Mouse (Mus musculus) neural tube, embryonic 11.5 days (tissue): ENCODE data around the gene Gm42791. TPM values are rescaled to one million over a fixed set of nuclear protein-coding genes. Genes with fewer than 3 reads are reported as not detected.

Experiments used
- ATAC-seq: fragments of 200-750 bp; cut with Nextera tagmentation; 2 replicates; pipeline ENCODE4 v1.8.0; 2017; ENCODE audit warnings: moderate number of reproducible peaks, mild to moderate bottlenecking, moderate TSS enrichment, moderate library complexity; ENCODE audit not compliant: insufficient read depth, low FRiP score, low TSS enrichment
- DNase-seq: peaks from one replicate; pipeline ENCODE4 v3.0.0-alpha.2; 2015; ENCODE audit warnings: low spot score
- H3K27ac ChIP-seq: fragments of 300-500 bp; sonication (generic); 2 replicates; pipeline ENCODE4 v1.5.1; 2014; ENCODE audit warnings: low read depth, mild to moderate bottlenecking, low read length
- H3K27me3 ChIP-seq: fragments of 300-500 bp; sonication (generic); 2 replicates; pipeline ENCODE4 v1.6.1; 2014; ENCODE audit warnings: mild to moderate bottlenecking, low read length, mixed read lengths; ENCODE audit not compliant: control insufficient read depth, insufficient read depth
- H3K36me3 ChIP-seq: fragments of 300-500 bp; sonication (generic); 2 replicates; pipeline ENCODE4 v1.6.1; 2014; ENCODE audit warnings: mild to moderate bottlenecking, low read length, moderate library complexity, mixed read lengths; ENCODE audit not compliant: control insufficient read depth, insufficient read depth
- H3K4me1 ChIP-seq: fragments of 300-500 bp; sonication (generic); 2 replicates; pipeline ENCODE4 v1.6.1; 2014; ENCODE audit warnings: low read length, mixed read lengths; ENCODE audit not compliant: control insufficient read depth, insufficient read depth
- H3K4me2 ChIP-seq: fragments of 300-500 bp; sonication (generic); 2 replicates; pipeline ENCODE4 v1.6.1; 2014; ENCODE audit warnings: low read depth, mild to moderate bottlenecking, moderate library complexity
- H3K4me3 ChIP-seq: fragments of 300-500 bp; sonication (generic); 2 replicates; pipeline ENCODE4 v1.5.1; 2014; ENCODE audit warnings: low read depth, low read length
- H3K9ac ChIP-seq: fragments of 300-500 bp; sonication (generic); 2 replicates; pipeline ENCODE4 v1.6.1; 2014; ENCODE audit warnings: mild to moderate bottlenecking, low read length
- H3K9me3 ChIP-seq: fragments of 300-500 bp; sonication (generic); 2 replicates; pipeline ENCODE4 v1.6.1; 2016; ENCODE audit warnings: low read length; ENCODE audit not compliant: control insufficient read depth
- WGBS: fragments of 180-500 bp; shearing (Covaris S2); extraction: QIAGEN DNeasy Blood & Tissue Kit; methylation state at CpG from one replicate; pipeline ENCODE4 v1.1.7; 2014; 5-methylcytosine and 5-hydroxymethylcytosine counted together
- polyA plus RNA-seq: library from polyadenylated mRNA; unstranded; fragments of >200 nt; fragmentation: Nextera tagmentation; extraction: Ambion mirVana; gene quantifications from 2 replicates; pipeline ENCODE4 v1.2.1, GENCODE M21; 2014

The Gm42791 gene
- 0.50 and 2.0 TPM in 2 replicates for polyA plus RNA-seq

DNA sequence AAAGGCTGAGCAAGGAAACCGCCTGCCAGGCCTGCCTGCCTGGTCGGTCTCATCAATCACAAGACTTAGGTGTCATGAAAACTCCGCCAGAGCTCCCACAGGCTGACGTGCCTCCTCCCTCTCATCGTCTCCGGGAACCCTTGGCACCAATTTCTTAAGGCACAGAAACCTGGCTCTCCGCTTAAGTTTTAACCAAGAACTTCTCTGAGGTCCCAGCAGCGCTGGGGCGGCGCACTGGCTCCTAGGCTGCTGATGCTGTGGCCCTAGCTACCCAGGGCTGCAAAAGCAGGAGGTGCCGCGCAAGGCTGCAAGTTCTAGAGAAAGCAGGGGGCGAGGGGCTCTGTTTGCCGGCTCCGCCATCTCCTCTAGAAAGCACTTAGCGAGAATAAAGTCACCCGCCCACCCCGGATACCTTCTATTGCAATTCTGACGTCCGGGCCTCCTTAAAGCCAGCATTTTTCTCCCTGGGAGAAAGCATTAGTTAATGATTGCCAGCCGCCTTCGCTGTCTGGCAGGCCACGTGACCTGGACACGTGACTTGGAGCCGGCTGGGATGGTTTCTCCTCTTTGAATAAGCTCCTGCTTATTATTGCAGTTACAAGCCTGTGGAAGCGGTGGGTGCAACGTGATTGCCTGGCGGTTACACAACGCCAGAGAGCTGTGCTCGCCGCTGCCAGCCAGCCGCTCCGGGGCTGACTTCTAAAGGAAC is at the start of gene Gm42791:
TSS of gene Gm42791 (minus strand) at position 442 of the 709 bp plus-strand sequence.
- Histone ChIP-seq H3K36me3 (no peaks in the 10 kb centered on the region), H3K9ac (peak within 1 kb of the TSS; percentile 81), H3K27me3 (no peaks in the 10 kb centered on the region), H3K27ac (peak within 1 kb of the TSS; percentile 95), H3K4me2 (peak within 1 kb of the TSS; percentile 84), H3K9me3 (no peaks in the 10 kb centered on the region), H3K4me3 (peak within 1 kb of the TSS; percentile 50), H3K4me1 (peaks cover 7% of the 10 kb centered on the region; the same call in 1 of the 2 replicates)
- DNase-seq (peak; percentile 87), ATAC-seq (peak; percentile 87)
- under 1% methylated on average over 33 of the region's 33 CpGs for WGBS

DNA sequence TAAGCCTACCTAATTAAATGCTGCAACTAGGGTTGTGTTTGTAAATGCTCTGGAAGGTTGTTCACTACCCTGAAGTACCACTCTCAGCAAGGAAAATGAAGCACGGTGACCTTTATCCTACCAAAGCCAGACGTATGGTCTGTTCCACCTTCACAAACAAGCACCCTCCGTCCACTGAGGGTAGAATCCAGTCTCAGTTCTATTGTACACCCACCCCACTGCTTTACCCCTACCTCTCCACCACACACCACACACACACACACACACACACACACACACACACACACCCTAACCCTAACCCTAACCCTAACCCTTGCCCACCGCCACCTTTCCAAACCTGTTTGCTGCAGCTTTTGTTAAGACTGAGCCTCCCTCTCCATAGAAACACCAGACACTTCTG is 49.1 kb upstream of the Gm42791 start:
- Histone ChIP-seq H3K9me3 (no peaks in the 10 kb centered on the region), H3K27ac (no peak overlapping the region), H3K4me1 (no peaks in the 10 kb centered on the region), H3K36me3 (peaks cover 2% of the 10 kb centered on the region; the same call in 1 of the 2 replicates), H3K9ac (no peak overlapping the region), H3K4me3 (no peak overlapping the region), H3K4me2 (no peak overlapping the region), H3K27me3 (no peaks in the 10 kb centered on the region)
- no peak for DNase-seq
- whole genome bisulfite sequencing = 87% methylated on average over 4 of the region's 4 CpGs
- no peak for ATAC-seq

DNA sequence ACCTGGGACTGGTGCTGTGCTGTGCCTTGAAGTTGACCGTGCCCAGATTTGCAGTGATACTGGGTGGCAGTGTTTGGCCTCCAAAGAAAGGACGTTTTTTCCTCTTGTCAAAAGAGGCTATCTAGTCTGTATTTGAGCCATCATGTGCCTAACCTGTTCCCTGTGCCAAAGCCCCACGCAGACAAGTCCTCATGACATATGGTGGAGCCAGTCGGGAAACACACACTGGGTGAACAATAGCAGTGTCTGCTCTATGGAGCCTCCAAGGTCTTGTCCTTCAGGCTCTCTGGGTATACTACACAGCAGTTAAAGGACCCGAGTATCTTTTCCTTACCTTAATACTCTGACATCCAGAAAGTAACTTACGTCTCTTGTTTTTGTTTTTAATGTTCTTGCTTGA is 48.3 kb upstream of the Gm42791 start:
- peaks cover 2% of the 10 kb centered on the region; the same call in 1 of the 2 replicates for H3K36me3 ChIP-seq
- H3K27ac ChIP-seq = no peak overlapping the region
- no peak overlapping the region for H3K4me2 ChIP-seq
- no peaks in the 10 kb centered on the region for H3K27me3 ChIP-seq
- DNase-seq = no peak
- no peak overlapping the region for H3K9ac ChIP-seq
- H3K4me3 ChIP-seq = no peak overlapping the region
- no peak for ATAC-seq
- no peaks in the 10 kb centered on the region for H3K4me1 ChIP-seq
- 83% methylated on average over 6 of the region's 6 CpGs for WGBS
- no peaks in the 10 kb centered on the region for H3K9me3 ChIP-seq

DNA sequence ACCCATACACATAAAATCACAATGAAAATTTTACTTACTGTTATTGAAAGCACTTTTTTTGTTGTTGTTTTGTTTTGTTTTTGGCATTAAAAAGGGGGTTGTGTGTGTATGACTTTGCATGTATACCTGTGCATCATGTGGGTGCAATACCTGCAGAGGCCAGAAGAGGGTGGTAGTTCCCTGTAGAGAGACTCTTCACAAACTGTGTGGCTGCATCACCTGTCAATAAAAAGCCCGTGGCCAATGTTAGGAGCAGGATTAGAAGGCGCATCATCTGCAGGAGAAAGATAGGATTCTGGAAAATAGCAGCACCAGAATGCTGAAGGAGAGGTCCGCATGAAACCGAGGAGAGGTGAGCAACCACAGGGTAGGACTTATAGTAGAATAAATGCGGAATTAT is 44.9 kb upstream of the Gm42791 start:
- peak; percentile 42 for DNase-seq

DNA sequence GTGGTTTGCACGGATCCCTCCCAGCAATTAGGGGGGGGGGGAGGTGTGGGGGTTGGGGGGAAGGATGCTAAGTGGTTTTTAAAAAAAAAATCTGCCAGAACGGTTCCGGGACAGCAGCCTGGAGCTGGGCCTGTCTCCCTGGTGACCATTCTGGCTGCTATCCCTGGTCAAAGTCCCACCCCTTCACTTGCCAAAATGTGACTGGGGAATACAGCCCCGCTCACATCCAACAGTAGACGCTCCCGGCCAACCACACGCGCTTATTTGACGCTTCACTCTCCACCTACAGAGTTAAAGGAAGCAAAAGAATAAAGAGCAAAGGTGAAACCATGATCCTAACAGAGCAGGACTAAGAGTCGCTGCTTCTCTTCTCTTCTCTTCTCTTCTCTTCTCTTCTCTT is 42.8 kb upstream of the Gm42791 start:
- Histone ChIP-seq H3K9me3 (no peaks in the 10 kb centered on the region), H3K4me3 (no peak overlapping the region), H3K4me2 (no peak overlapping the region), H3K27me3 (no peaks in the 10 kb centered on the region), H3K36me3 (no peaks in the 10 kb centered on the region), H3K4me1 (no peaks in the 10 kb centered on the region), H3K27ac (no peak overlapping the region), H3K9ac (no peak overlapping the region)
- DNase-seq (no peak), ATAC-seq (no peak)
- 39% methylated on average over 10 of the region's 10 CpGs for WGBS

More for the DNA sequence above, 44.9 kb upstream of the Gm42791 start:
- Histone ChIP-seq H3K27me3 (no peaks in the 10 kb centered on the region), H3K4me3 (no peak overlapping the region), H3K27ac (no peak overlapping the region), H3K9me3 (no peaks in the 10 kb centered on the region), H3K36me3 (no peaks in the 10 kb centered on the region), H3K4me1 (no peaks in the 10 kb centered on the region), H3K9ac (no peak overlapping the region), H3K4me2 (no peak overlapping the region)
- no peak for ATAC-seq
- WGBS = 89% methylated on average over 5 of the region's 5 CpGs

DNA sequence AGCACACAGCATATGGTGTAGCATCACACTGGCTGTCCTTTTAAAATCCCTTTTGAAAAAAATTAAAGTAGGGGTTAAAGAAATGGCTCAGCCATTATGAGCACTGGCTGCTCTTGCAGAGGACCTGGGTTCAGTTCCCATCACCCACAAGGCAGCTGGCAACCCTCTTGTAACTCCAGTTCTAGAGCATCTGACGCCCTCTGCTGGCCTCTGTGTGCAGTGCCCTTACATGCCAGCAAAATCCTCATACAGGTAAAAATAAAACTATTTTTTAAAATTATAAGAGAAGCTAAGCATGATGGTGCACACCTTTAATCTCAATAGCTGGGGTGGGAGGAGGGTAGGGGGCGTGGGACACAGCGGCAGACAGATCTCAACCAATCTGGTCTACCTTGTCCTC is 42.0 kb upstream of the Gm42791 start:
- ATAC-seq (no peak), DNase-seq (no peak)
- H3K36me3 ChIP-seq = no peaks in the 10 kb centered on the region
- no peaks in the 10 kb centered on the region for H3K27me3 ChIP-seq
- H3K4me2 ChIP-seq = no peak overlapping the region
- H3K27ac ChIP-seq = no peak overlapping the region
- 90% methylated on average over 3 of the region's 3 CpGs for WGBS
- no peak overlapping the region for H3K4me3 ChIP-seq
- H3K4me1 ChIP-seq = no peaks in the 10 kb centered on the region; the same call in 1 of the 2 replicates
- no peaks in the 10 kb centered on the region for H3K9me3 ChIP-seq
- H3K9ac ChIP-seq = no peak overlapping the region

DNA sequence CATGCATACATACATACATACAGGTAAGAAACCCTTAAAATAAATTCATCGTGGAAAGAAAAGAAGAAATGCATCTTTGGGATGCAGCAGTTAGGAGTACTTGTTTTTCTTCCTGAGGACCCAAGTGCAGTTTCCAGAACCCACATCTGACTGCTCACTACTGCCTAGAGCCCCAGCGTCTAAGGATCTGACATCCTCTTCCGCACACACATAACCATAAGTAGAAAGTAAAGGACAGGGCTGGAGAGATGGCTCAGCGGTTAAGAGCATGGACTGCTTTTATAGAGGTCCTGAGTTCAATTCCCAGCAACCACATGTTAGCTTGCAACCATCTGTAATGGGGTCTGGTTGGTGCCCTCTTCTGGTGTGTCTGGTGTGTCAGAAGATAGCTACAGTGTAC is 37.5 kb upstream of the Gm42791 start:
- no peak overlapping the region for H3K9ac ChIP-seq
- no peak overlapping the region for H3K27ac ChIP-seq
- ATAC-seq (no peak), DNase-seq (no peak)
- H3K4me1 ChIP-seq = peaks cover 11% of the 10 kb centered on the region
- no peak overlapping the region for H3K4me3 ChIP-seq
- no peak overlapping the region for H3K4me2 ChIP-seq
- no peaks in the 10 kb centered on the region for H3K9me3 ChIP-seq
- H3K36me3 ChIP-seq = no peaks in the 10 kb centered on the region
- 93% methylated on average over 4 of the region's 4 CpGs for WGBS
- H3K27me3 ChIP-seq = no peaks in the 10 kb centered on the region

DNA sequence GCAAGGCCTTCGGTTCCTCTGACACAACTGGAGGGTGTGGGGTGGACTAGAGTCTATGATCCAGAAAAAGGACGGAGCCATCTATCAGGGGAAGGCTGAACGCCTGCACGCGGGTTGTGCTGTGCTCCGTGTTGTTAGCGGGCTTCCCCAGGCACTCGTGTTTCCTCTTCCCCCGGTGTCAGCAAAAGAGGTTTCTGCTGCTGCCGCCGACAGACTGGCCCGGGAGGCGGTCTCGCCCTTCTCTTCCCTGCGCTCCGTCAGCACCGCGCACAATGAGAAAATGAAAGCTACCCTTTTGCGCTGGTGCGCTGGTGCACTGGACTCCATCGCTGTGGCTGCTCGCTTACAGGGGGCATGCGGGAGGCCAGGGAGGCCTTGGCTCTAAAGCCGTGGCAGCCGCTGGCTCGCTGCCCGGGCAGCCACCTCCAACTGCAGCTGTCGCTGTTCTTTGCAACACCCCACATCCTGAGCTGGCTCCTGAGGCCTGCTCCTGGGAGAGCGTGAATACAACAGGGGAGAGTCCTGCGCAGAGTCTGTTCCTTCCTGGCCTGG is 36.3 kb upstream of the Gm42791 start:
- Histone ChIP-seq H3K9me3 (no peaks in the 10 kb centered on the region), H3K27ac (peak overlapping the region; percentile 28; the same call in 1 of the 2 replicates), H3K4me1 (peaks cover 11% of the 10 kb centered on the region), H3K9ac (peak overlapping the region; percentile 76), H3K4me3 (peak overlapping the region; percentile 27), H3K36me3 (no peaks in the 10 kb centered on the region), H3K27me3 (no peaks in the 10 kb centered on the region), H3K4me2 (peak overlapping the region; percentile 61)
- ATAC-seq = peak; percentile 64
- peak; percentile 70 for DNase-seq
- WGBS = 5% methylated on average over 30 of the region's 30 CpGs

DNA sequence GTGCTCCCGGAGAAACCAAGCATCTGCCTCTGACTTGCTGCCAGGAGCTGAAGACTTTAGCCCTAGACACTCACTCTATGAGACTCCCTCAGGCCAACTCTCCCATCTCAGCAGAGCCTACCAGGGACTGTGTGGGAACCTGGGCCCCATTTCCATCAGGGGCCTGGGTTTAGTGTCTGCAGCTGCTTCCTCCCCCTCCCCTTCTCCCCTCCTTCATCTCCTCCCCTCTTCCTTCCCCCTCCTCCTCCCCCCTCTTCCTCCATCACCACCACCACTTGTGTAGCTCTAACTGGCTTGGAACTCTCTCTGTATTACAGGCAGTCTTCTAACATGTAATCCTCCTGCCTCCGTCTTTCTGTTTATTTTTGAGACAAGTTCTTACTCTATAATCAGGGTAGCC is 35.2 kb upstream of the Gm42791 start:
- Histone ChIP-seq H3K4me3 (no peak overlapping the region), H3K27ac (no peak overlapping the region), H3K4me2 (no peak overlapping the region), H3K9ac (no peak overlapping the region), H3K9me3 (no peaks in the 10 kb centered on the region), H3K4me1 (peaks cover 11% of the 10 kb centered on the region), H3K27me3 (no peaks in the 10 kb centered on the region), H3K36me3 (no peaks in the 10 kb centered on the region)
- ATAC-seq (no peak), DNase-seq (no peak)
- 77% methylated on average over 2 of the region's 2 CpGs for WGBS
